Mouse (Mus musculus) limb, embryonic 14.5 days (tissue): Measurements from ENCODE around the gene Trp53tg5. TPM values are rescaled to one million over a fixed set of nuclear protein-coding genes. Genes with fewer than 3 reads are reported as not detected.
A peak's percentile ranks its signal among the peaks of the same experiment; 100 is the strongest.

Source experiments
- ATAC-seq: fragments of 200-750 bp; cut with Nextera tagmentation; 2 replicates; pipeline ENCODE4 v1.8.0; 2017; ENCODE audit warnings: low read depth, moderate number of reproducible peaks, moderate TSS enrichment; ENCODE audit not compliant: low FRiP score
- DNase-seq: peaks from one replicate; pipeline ENCODE4 v3.0.0-alpha.2; 2015; ENCODE audit warnings: low spot score
- H3K27ac ChIP-seq: fragments of 300-500 bp; sonication (generic); replicated peaks from 2 replicates; pipeline ENCODE4 v1.5.1; 2014; ENCODE audit warnings: low read depth, mild to moderate bottlenecking, low read length, moderate library complexity, mixed read lengths
- H3K27me3 ChIP-seq: fragments of 300-500 bp; sonication (generic); 2 replicates; pipeline ENCODE4 v1.6.1; 2014; ENCODE audit warnings: low read length, mixed read lengths; ENCODE audit not compliant: control insufficient read depth, insufficient read depth
- H3K36me3 ChIP-seq: fragments of 300-500 bp; sonication (generic); 2 replicates; pipeline ENCODE4 v1.6.1; 2014; ENCODE audit warnings: mild to moderate bottlenecking, low read length, moderate library complexity, mixed read lengths; ENCODE audit not compliant: control insufficient read depth, insufficient read depth
- H3K4me1 ChIP-seq: fragments of 300-500 bp; sonication (generic); 2 replicates; pipeline ENCODE4 v1.6.1; 2014; ENCODE audit warnings: antibody characterized with exemption, low read length, mixed read lengths; ENCODE audit not compliant: control insufficient read depth, insufficient read depth
- H3K4me2 ChIP-seq: fragments of 300-500 bp; sonication (generic); replicated peaks from 2 replicates; pipeline ENCODE4 v1.6.1; 2014; ENCODE audit warnings: low read depth, mild to moderate bottlenecking, low read length, moderate library complexity; ENCODE audit not compliant: severe bottlenecking
- H3K4me3 ChIP-seq: fragments of 300-500 bp; sonication (generic); replicated peaks from 2 replicates; pipeline ENCODE4 v1.5.1; 2014; ENCODE audit warnings: low read length
- H3K9ac ChIP-seq: fragments of 300-500 bp; sonication (generic); 2 replicates; pipeline ENCODE4 v1.6.1; 2014; ENCODE audit warnings: mild to moderate bottlenecking, low read depth, low read length, moderate library complexity; ENCODE audit not compliant: severe bottlenecking
- H3K9me3 ChIP-seq: fragments of 300-500 bp; sonication (generic); 2 replicates; pipeline ENCODE4 v1.6.1; 2016; ENCODE audit warnings: low read length; ENCODE audit not compliant: control insufficient read depth
- POLR2A ChIP-seq: fragments of 200-500 bp; IDR thresholded peaks from 2 replicates; pipeline ENCODE4 v1.8.0; 2012; ENCODE audit warnings: inconsistent platforms, mild to moderate bottlenecking, moderate library complexity, borderline replicate concordance; ENCODE audit not compliant: insufficient read depth, insufficient read length; ENCODE audit errors: extremely low read depth
- WGBS: fragments of 180-500 bp; shearing (Covaris S2); extraction: QIAGEN DNeasy Blood & Tissue Kit; methylation state at CpG from one replicate; pipeline ENCODE4 v1.1.7; 2014; 5-methylcytosine and 5-hydroxymethylcytosine counted together
- polyA plus RNA-seq, 2 experiments: library from polyadenylated mRNA; depleted of rRNA in 1 of 2; stranded (reverse) in 1 of 2; unstranded in 1 of 2; fragments of >200 nt; fragmentation: Nextera tagmentation in 1 of 2; extraction: Ambion mirVana in 1 of 2; gene quantifications; 2 replicates each; pipeline versions ENCODE4 v1.2.1 to v1.2.3; 2012 to 2014

The Trp53tg5 gene
- polyA plus RNA-seq, 2 experiments: not detected

- H3K4me3 ChIP-seq: no peak overlapping the region
- no peaks in the 10 kb centered on the region for H3K9me3 ChIP-seq
- H3K4me2 ChIP-seq: no peak overlapping the region
- TF ChIP-seq POLR2A: no peak
- no peaks in the 10 kb centered on the region; the same call in 1 of the 2 replicates for H3K36me3 ChIP-seq
- H3K27ac ChIP-seq: no peak overlapping the region
- H3K9ac ChIP-seq: no peak overlapping the region
- no peak for DNase-seq
- 71% methylated on average over 8 of the region's 8 CpGs for WGBS
- H3K4me1 ChIP-seq: peaks cover under 1% of the 10 kb centered on the region; the same call in 1 of the 2 replicates
- no peaks in the 10 kb centered on the region for H3K27me3 ChIP-seq
- ATAC-seq: no peak
Measured at GRCm38 (mm10) chr2:164513389-164513788, 39.9 kb upstream of the Trp53tg5 start.

GRCm38 (mm10) chr2:164512121-164512909 lies 38.8 kb upstream of the Trp53tg5 start:
- 64% methylated on average over 11 of the region's 14 CpGs for WGBS
- no peak overlapping the region for H3K4me2 ChIP-seq
- H3K9ac ChIP-seq: no peak overlapping the region
- no peak overlapping the region for H3K27ac ChIP-seq
- H3K27me3 ChIP-seq: no peaks in the 10 kb centered on the region
- DNase-seq: no peak
- no peaks in the 10 kb centered on the region for H3K4me1 ChIP-seq
- H3K9me3 ChIP-seq: no peaks in the 10 kb centered on the region
- TF ChIP-seq POLR2A: no peak
- ATAC-seq: peak; percentile 25; the same call in 1 of the 2 replicates
- H3K36me3 ChIP-seq: peaks cover 4% of the 10 kb centered on the region; the same call in 1 of the 2 replicates
- H3K4me3 ChIP-seq: no peak overlapping the region

- H3K9ac ChIP-seq: no peak overlapping the region
- no peaks in the 10 kb centered on the region for H3K27me3 ChIP-seq
- DNase-seq: no peak
- H3K4me1 ChIP-seq: no peaks in the 10 kb centered on the region
- TF ChIP-seq POLR2A: no peak
- peaks cover 20% of the 10 kb centered on the region; the same call in 1 of the 2 replicates for H3K36me3 ChIP-seq
- H3K4me3 ChIP-seq: no peak overlapping the region
- no peak overlapping the region for H3K4me2 ChIP-seq
- no peaks in the 10 kb centered on the region for H3K9me3 ChIP-seq
- WGBS: 31% methylated on average over 4 of the region's 5 CpGs
- H3K27ac ChIP-seq: no peak overlapping the region
- ATAC-seq: no peak
Measured at GRCm38 (mm10) chr2:164510621-164511190, 37.2 kb upstream of the Trp53tg5 start.

GRCm38 (mm10) chr2:164507811-164508210 lies 34.3 kb upstream of the Trp53tg5 start:
- no peak for TF ChIP-seq POLR2A
- no peak overlapping the region for H3K9ac ChIP-seq
- H3K36me3 ChIP-seq: peaks cover 47% of the 10 kb centered on the region
- H3K27me3 ChIP-seq: no peaks in the 10 kb centered on the region
- WGBS: 85% methylated on average over 19 of the region's 19 CpGs
- H3K27ac ChIP-seq: no peak overlapping the region
- ATAC-seq: no peak
- H3K4me3 ChIP-seq: no peak overlapping the region
- no peaks in the 10 kb centered on the region for H3K4me1 ChIP-seq
- H3K9me3 ChIP-seq: peaks cover 9% of the 10 kb centered on the region; the same call in 1 of the 2 replicates
- DNase-seq: no peak
- no peak overlapping the region for H3K4me2 ChIP-seq

GRCm38 (mm10) chr2:164505619-164506347 lies 32.3 kb upstream of the Trp53tg5 start:
- peaks cover 9% of the 10 kb centered on the region; the same call in 1 of the 2 replicates for H3K9me3 ChIP-seq
- 88% methylated on average over 4 of the region's 4 CpGs for WGBS
- H3K4me3 ChIP-seq: no peak overlapping the region
- no peaks in the 10 kb centered on the region for H3K4me1 ChIP-seq
- no peak for TF ChIP-seq POLR2A
- H3K9ac ChIP-seq: no peak overlapping the region
- H3K36me3 ChIP-seq: peaks cover 65% of the 10 kb centered on the region
- DNase-seq (no peak), ATAC-seq (no peak)
- no peak overlapping the region for H3K27ac ChIP-seq
- no peak overlapping the region for H3K4me2 ChIP-seq
- no peaks in the 10 kb centered on the region for H3K27me3 ChIP-seq
